Mouse (Mus musculus) forebrain, embryonic 11.5 days (tissue): Measurements from ENCODE around the gene Il1rapl2. TPM values are rescaled to one million over a fixed set of nuclear protein-coding genes. Genes with fewer than 3 reads are reported as not detected.
A peak's percentile ranks its signal among the peaks of the same experiment; 100 is the strongest.

Experiments
- ATAC-seq: fragments of 200-750 bp; cut with Nextera tagmentation; replicated peaks from 2 replicates; pipeline ENCODE4 v1.8.0; 2017; ENCODE audit warnings: moderate TSS enrichment; ENCODE audit not compliant: low FRiP score
- DNase-seq: peaks from one replicate; pipeline ENCODE4 v3.0.0-alpha.2; 2017; ENCODE audit warnings: low spot score
- H3K27ac ChIP-seq: fragments of 300-500 bp; sonication (generic); 2 replicates; pipeline ENCODE4 v1.5.1; 2014; ENCODE audit warnings: low read depth, low read length
- H3K27me3 ChIP-seq: fragments of 300-500 bp; sonication (generic); 2 replicates; pipeline ENCODE4 v1.6.1; 2014; ENCODE audit warnings: mild to moderate bottlenecking, low read length, mixed read lengths; ENCODE audit not compliant: control insufficient read depth, insufficient read depth
- H3K36me3 ChIP-seq: fragments of 300-500 bp; sonication (generic); 2 replicates; pipeline ENCODE4 v1.6.1; 2014; ENCODE audit warnings: mild to moderate bottlenecking, low read length, moderate library complexity, mixed read lengths; ENCODE audit not compliant: control insufficient read depth, insufficient read depth
- H3K4me1 ChIP-seq: fragments of 300-500 bp; sonication (generic); replicated peaks from 2 replicates; pipeline ENCODE4 v1.6.1; 2014; ENCODE audit warnings: low read length, mixed read lengths; ENCODE audit not compliant: control insufficient read depth, insufficient read depth
- H3K4me2 ChIP-seq: fragments of 300-500 bp; sonication (generic); 2 replicates; pipeline ENCODE4 v1.6.1; 2014; ENCODE audit warnings: low read depth, mild to moderate bottlenecking, low read length, moderate library complexity, mixed read lengths; ENCODE audit not compliant: severe bottlenecking
- H3K4me3 ChIP-seq: fragments of 300-500 bp; sonication (generic); 2 replicates; pipeline ENCODE4 v1.5.1; 2014; ENCODE audit warnings: low read depth, low read length
- H3K9ac ChIP-seq: fragments of 300-500 bp; sonication (generic); 2 replicates; pipeline ENCODE4 v1.6.1; 2014; ENCODE audit warnings: low read length
- H3K9me3 ChIP-seq: fragments of 300-500 bp; sonication (generic); 2 replicates; pipeline ENCODE4 v1.6.1; 2016; ENCODE audit warnings: low read length, mixed read lengths; ENCODE audit not compliant: control insufficient read depth
- WGBS: fragments of 180-500 bp; shearing (Covaris S2); extraction: QIAGEN DNeasy Blood & Tissue Kit; methylation state at CpG from one replicate; pipeline ENCODE4 v1.1.7; 2014; 5-methylcytosine and 5-hydroxymethylcytosine counted together
- polyA plus RNA-seq: library from polyadenylated mRNA; unstranded; fragments of >200 nt; fragmentation: Nextera tagmentation; extraction: Ambion mirVana; gene quantifications from 2 replicates; pipeline ENCODE4 v1.2.1, GENCODE M21; 2014

The Il1rapl2 gene
- polyA plus RNA-seq: 0.24 and 0.31 TPM in 2 replicates

- ATAC-seq (peak; percentile 80), DNase-seq (peak; percentile 58)
- H3K27me3 ChIP-seq: peaks cover 31% of the 10 kb centered on the region
- peak within 1 kb of the TSS; percentile 65 for H3K4me2 ChIP-seq
- WGBS: 18% methylated on average over 39 of the region's 47 CpGs
- no peak within 1 kb of the TSS for H3K27ac ChIP-seq
- H3K4me3 ChIP-seq: peak within 1 kb of the TSS; percentile 33
- H3K36me3 ChIP-seq: no peaks in the 10 kb centered on the region
- H3K9me3 ChIP-seq: no peaks in the 10 kb centered on the region
- no peaks in the 10 kb centered on the region for H3K4me1 ChIP-seq
- no peak within 1 kb of the TSS for H3K9ac ChIP-seq
Measured at GRCm38 (mm10) chrX:137570321-137571195, at the start of gene Il1rapl2. Gene Il1rapl2, plus strand, starts transcription at chrX:137570608.

DNA sequence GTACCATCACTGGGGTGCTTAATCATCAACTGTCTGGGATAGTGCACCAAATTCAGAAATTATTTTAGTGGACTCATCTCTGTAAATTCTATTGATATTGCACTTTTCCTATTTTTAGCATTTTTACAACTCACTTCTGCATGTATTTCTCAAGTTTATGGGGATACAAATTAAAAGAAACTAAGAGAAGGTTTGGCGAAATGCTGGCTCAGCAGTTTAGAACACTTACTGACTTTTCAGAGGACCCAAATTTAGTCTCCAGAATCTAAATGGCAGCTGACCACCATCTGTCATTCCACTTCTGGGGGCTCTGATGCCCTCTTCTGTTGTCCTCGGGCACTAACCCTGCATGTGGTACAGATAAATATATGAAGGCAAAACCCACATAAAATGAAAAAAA lies 22.1 kb upstream of the Il1rapl2 start:
- ATAC-seq: no peak
- Histone ChIP-seq H3K4me3 (no peak overlapping the region), H3K4me2 (no peak overlapping the region), H3K9ac (no peak overlapping the region), H3K27me3 (no peaks in the 10 kb centered on the region), H3K4me1 (no peaks in the 10 kb centered on the region), H3K9me3 (no peaks in the 10 kb centered on the region), H3K36me3 (no peaks in the 10 kb centered on the region), H3K27ac (no peak overlapping the region)
- 85% methylated on average over 2 of the region's 2 CpGs for WGBS
- no peak for DNase-seq

DNA sequence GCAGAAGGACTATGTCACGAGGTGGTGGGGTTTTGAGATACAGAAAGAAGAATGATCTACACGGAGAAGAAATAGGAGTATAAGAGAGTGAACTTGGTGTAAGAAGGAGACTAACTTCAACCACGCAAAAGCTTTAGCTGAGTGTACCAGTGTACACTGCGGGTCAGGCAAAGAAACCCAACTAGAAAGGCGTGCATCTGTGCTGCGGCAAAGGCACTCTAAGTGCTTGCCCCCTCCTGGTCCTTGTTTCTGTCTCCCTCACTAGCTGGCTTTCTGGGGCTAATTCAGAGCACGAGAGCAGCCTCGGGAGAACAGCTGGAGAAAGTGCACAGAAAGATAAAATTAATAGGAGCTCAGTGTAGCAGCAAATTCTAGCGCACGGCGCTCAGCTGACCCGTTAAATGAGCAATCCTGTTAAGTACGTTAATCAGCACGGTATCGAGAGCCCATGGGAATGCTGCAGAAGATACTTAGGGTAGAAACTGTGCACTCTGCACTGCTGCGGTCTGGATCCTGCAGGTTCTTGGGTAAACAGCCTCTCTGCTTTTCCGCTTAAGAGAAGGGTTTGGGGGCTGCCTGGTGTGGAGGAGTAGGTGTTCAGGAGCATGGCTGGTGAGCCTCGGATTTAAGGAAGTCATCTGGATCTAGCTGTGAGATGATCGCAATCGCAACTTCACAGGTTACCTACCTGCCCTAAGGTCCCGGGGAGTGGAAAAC lies 778 bp upstream of the Il1rapl2 start:
- Histone ChIP-seq H3K9ac (no peak overlapping the region), H3K4me3 (peak overlapping the region; percentile 33), H3K27ac (no peak overlapping the region), H3K4me2 (peak overlapping the region; percentile 65), H3K36me3 (no peaks in the 10 kb centered on the region), H3K27me3 (peaks cover 31% of the 10 kb centered on the region), H3K4me1 (no peaks in the 10 kb centered on the region), H3K9me3 (no peaks in the 10 kb centered on the region)
- DNase-seq: no peak
- WGBS: 25% methylated on average over 21 of the region's 21 CpGs
- ATAC-seq: peak; percentile 68

DNA sequence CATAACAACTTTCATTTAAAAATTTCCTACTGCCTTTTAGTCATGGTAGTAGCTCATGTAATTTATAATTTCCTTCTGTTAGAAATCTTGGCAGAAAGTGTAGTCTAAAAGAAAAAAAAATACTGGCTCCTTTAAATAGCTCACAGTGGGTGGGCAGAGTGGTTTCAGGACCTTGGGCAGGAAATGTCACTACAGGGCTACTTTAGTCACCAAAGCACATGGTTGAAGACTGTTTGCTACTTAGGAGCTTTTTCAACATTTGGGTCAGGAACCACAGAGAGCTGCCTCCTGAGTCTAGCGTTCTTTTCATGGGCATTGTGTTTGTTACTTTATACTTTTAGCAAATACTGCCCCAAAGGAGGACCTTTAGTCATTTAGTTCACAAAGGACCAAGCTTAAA lies 12.2 kb downstream of the Il1rapl2 start:
- no peak for ATAC-seq
- H3K4me3 ChIP-seq: no peak overlapping the region
- no peaks in the 10 kb centered on the region for H3K27me3 ChIP-seq
- H3K9me3 ChIP-seq: no peaks in the 10 kb centered on the region
- DNase-seq: no peak
- no peak overlapping the region for H3K9ac ChIP-seq
- 41% methylated on average over 1 of the region's 1 CpGs for WGBS
- no peaks in the 10 kb centered on the region for H3K36me3 ChIP-seq
- H3K4me1 ChIP-seq: no peaks in the 10 kb centered on the region
- no peak overlapping the region for H3K27ac ChIP-seq
- H3K4me2 ChIP-seq: no peak overlapping the region

- Histone ChIP-seq H3K4me1 (no peaks in the 10 kb centered on the region), H3K4me2 (no peak overlapping the region), H3K4me3 (no peak overlapping the region), H3K9me3 (no peaks in the 10 kb centered on the region), H3K27me3 (no peaks in the 10 kb centered on the region), H3K36me3 (no peaks in the 10 kb centered on the region), H3K27ac (no peak overlapping the region), H3K9ac (no peak overlapping the region)
- DNase-seq (no peak), ATAC-seq (no peak)
Measured at GRCm38 (mm10) chrX:137620697-137621096, 50.3 kb downstream of the Il1rapl2 start.

DNA sequence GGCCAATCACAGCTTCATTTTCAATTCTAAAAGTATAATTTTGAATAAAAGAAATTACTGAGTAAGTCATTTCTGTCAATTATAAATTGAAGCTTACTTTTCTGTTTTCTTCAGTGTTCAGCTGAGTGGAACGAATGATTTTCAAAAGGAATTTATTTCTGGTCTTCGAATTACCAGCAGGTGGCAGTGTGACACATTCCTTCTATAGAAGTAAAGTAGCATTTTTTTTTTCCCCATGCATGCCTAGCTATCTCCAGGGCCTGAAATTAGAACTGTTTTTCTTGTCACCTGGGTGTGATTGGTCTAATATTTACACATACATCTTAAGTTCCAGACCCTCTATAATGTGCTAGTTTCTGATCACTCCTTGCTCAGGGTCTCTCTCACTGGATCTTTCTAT lies 96.6 kb downstream of the Il1rapl2 start:
- Histone ChIP-seq H3K9me3 (no peaks in the 10 kb centered on the region), H3K4me3 (no peak overlapping the region), H3K27me3 (0 out of 2 replicates have a peak, but pooled peaks cover 2% of the 10 kb centered on the region), H3K27ac (no peak overlapping the region), H3K9ac (no peak overlapping the region), H3K36me3 (no peaks in the 10 kb centered on the region), H3K4me2 (no peak overlapping the region), H3K4me1 (no peaks in the 10 kb centered on the region)
- no peak for DNase-seq
- no peak for ATAC-seq
- 23% methylated on average over 2 of the region's 2 CpGs for WGBS

- H3K27ac ChIP-seq: no peak overlapping the region
- ATAC-seq: no peak
- no peak for DNase-seq
- H3K4me1 ChIP-seq: no peaks in the 10 kb centered on the region
- H3K27me3 ChIP-seq: no peaks in the 10 kb centered on the region
- no peaks in the 10 kb centered on the region for H3K9me3 ChIP-seq
- H3K9ac ChIP-seq: no peak overlapping the region
- no peaks in the 10 kb centered on the region for H3K36me3 ChIP-seq
- no peak overlapping the region for H3K4me2 ChIP-seq
- 91% methylated on average over 1 of the region's 1 CpGs for WGBS
- H3K4me3 ChIP-seq: no peak overlapping the region
Measured at GRCm38 (mm10) chrX:137687974-137688373, 117.6 kb downstream of the Il1rapl2 start.

GRCm38 (mm10) chrX:137700006-137700405 lies 129.6 kb downstream of the Il1rapl2 start:
- H3K4me2 ChIP-seq: no peak overlapping the region
- no peaks in the 10 kb centered on the region for H3K36me3 ChIP-seq
- ATAC-seq (no peak), DNase-seq (no peak)
- no peak overlapping the region for H3K9ac ChIP-seq
- H3K9me3 ChIP-seq: no peaks in the 10 kb centered on the region
- WGBS: 93% methylated on average over 2 of the region's 2 CpGs
- H3K4me3 ChIP-seq: no peak overlapping the region
- H3K27me3 ChIP-seq: no peaks in the 10 kb centered on the region
- no peaks in the 10 kb centered on the region for H3K4me1 ChIP-seq
- H3K27ac ChIP-seq: no peak overlapping the region
